Mouse (Mus musculus): Measurements from ENCODE around the gene Dysf. TPM values are rescaled to one million over a fixed set of nuclear protein-coding genes. Genes with fewer than 3 reads are reported as not detected.
"Not testable (repeated sequence)": the region's sequence is repeated elsewhere in the genome, so short reads cannot be mapped to it uniquely, and the experiment has no call there.

Dysf gene
- 0.12 TPM in 1 of 2 replicates, not detected in the other for total RNA-seq (2017)

GRCm38 (mm10) chr6:84008363-84009171, at the start of gene Dysf:
Gene Dysf (plus strand): TSS chr6:84008590.
- ATAC-seq (ENCODE audit: extremely low read depth, insufficient number of reproducible peaks, low FRiP score, poor library complexity, severe bottlenecking): no peak

- no peak for ATAC-seq (ENCODE audit: extremely low read depth, insufficient number of reproducible peaks, low FRiP score, poor library complexity, severe bottlenecking)
Observed at GRCm38 (mm10) chr6:83987642-83988041, 20.7 kb upstream of the Dysf start.

GRCm38 (mm10) chr6:84002716-84003115, 5.7 kb upstream of the Dysf start:
- ATAC-seq (ENCODE audit: extremely low read depth, insufficient number of reproducible peaks, low FRiP score, poor library complexity, severe bottlenecking): no peak

- ATAC-seq (ENCODE audit: extremely low read depth, insufficient number of reproducible peaks, low FRiP score, poor library complexity, severe bottlenecking): no peak
Observed at GRCm38 (mm10) chr6:84004295-84004694, 4.1 kb upstream of the Dysf start.

- ATAC-seq (ENCODE audit: extremely low read depth, insufficient number of reproducible peaks, low FRiP score, poor library complexity, severe bottlenecking): no peak
Observed at GRCm38 (mm10) chr6:84009172-84009872, 932 bp downstream of the Dysf start.

- ATAC-seq (ENCODE audit: extremely low read depth, insufficient number of reproducible peaks, low FRiP score, poor library complexity, severe bottlenecking): no peak
Observed at GRCm38 (mm10) chr6:84009915-84010302, 1.5 kb downstream of the Dysf start.

GRCm38 (mm10) chr6:84010303-84011225, 2.2 kb downstream of the Dysf start:
- no peak for ATAC-seq (ENCODE audit: extremely low read depth, insufficient number of reproducible peaks, low FRiP score, poor library complexity, severe bottlenecking)

GRCm38 (mm10) chr6:84014961-84015683, 6.7 kb downstream of the Dysf start:
- not testable (repeated sequence) for ATAC-seq (ENCODE audit: extremely low read depth, insufficient number of reproducible peaks, low FRiP score, poor library complexity, severe bottlenecking)

- ATAC-seq (ENCODE audit: extremely low read depth, insufficient number of reproducible peaks, low FRiP score, poor library complexity, severe bottlenecking): no peak
Observed at GRCm38 (mm10) chr6:84016851-84017250, 8.5 kb downstream of the Dysf start.

GRCm38 (mm10) chr6:84017392-84017791, 9.0 kb downstream of the Dysf start:
- 0 out of 2 replicates have a peak, but pooled peaks have one; percentile 24 for ATAC-seq (ENCODE audit: extremely low read depth, insufficient number of reproducible peaks, low FRiP score, poor library complexity, severe bottlenecking)

- no peak for ATAC-seq (ENCODE audit: extremely low read depth, insufficient number of reproducible peaks, low FRiP score, poor library complexity, severe bottlenecking)
Observed at GRCm38 (mm10) chr6:84018906-84019550, 10.6 kb downstream of the Dysf start.

- ATAC-seq (ENCODE audit: extremely low read depth, insufficient number of reproducible peaks, low FRiP score, poor library complexity, severe bottlenecking): no peak
Observed at GRCm38 (mm10) chr6:84020002-84020401, 11.6 kb downstream of the Dysf start.

- no peak for ATAC-seq (ENCODE audit: extremely low read depth, insufficient number of reproducible peaks, low FRiP score, poor library complexity, severe bottlenecking)
Observed at GRCm38 (mm10) chr6:84021990-84022389, 13.6 kb downstream of the Dysf start.

GRCm38 (mm10) chr6:84025636-84026035, 17.2 kb downstream of the Dysf start:
- ATAC-seq (ENCODE audit: extremely low read depth, insufficient number of reproducible peaks, low FRiP score, poor library complexity, severe bottlenecking): no peak

- no peak for ATAC-seq (ENCODE audit: extremely low read depth, insufficient number of reproducible peaks, low FRiP score, poor library complexity, severe bottlenecking)
Observed at GRCm38 (mm10) chr6:84028791-84029190, 20.4 kb downstream of the Dysf start.

- ATAC-seq (ENCODE audit: extremely low read depth, insufficient number of reproducible peaks, low FRiP score, poor library complexity, severe bottlenecking): no peak
Observed at GRCm38 (mm10) chr6:84029775-84030174, 21.4 kb downstream of the Dysf start.

- ATAC-seq (ENCODE audit: extremely low read depth, insufficient number of reproducible peaks, low FRiP score, poor library complexity, severe bottlenecking): not testable (repeated sequence)
Observed at GRCm38 (mm10) chr6:84032516-84032915, 24.1 kb downstream of the Dysf start.

- no peak for ATAC-seq (ENCODE audit: extremely low read depth, insufficient number of reproducible peaks, low FRiP score, poor library complexity, severe bottlenecking)
Observed at GRCm38 (mm10) chr6:84043251-84043940, 35.0 kb downstream of the Dysf start.
